Mouse (Mus musculus): ENCODE measurements at regions not wholly inside any gene's neighbourhood (a gene's known extent, or its start where the extent isn't known, plus 50 kb on each side); places are given as distances from the start of the nearest gene placed in this dataset.
"Not testable (repeated sequence)": the region's sequence is repeated elsewhere in the genome, so short reads cannot be mapped to it uniquely, and the experiment has no call there.

DNA sequence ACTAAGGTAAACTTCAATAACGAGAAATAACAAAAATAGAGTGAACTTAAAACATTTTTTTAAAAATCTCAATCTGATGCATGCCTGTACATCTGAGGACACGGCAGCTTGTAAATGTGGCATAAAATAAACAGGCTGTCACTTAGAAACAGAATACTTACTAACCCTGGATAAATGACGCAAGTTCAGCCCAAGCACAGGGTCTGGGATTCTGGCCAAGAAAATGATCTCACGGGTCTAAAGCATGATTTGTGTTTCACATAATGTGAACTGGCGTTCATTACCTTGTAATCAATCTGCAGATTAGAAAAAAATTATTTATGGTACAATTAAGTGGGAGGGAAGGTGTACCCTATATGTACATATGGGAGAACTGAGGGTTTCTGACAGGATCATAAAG is 512.1 kb upstream of the Vrk2 start:
- peak; percentile 22 for DNase-seq

DNA sequence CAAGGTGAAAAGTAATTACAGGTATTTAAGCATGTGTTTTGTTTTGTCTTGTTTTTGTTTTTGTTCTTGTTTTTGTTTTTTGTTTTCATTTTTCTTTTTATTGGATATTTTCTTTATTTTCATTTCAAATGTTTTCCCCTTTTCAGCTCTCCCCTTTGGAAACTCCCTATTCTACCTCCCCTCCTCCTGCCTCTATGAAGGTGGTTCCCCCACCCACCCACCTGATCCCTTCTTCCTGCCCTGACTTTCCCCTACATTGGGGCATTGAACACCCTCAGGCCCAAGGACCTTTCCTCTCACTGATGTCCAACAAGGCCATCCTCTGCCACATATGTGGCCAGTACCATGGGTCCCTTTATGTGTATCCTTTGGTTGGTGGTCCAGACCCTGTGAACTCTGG is 509.1 kb upstream of the Vrk2 start:
- no peak for DNase-seq

DNA sequence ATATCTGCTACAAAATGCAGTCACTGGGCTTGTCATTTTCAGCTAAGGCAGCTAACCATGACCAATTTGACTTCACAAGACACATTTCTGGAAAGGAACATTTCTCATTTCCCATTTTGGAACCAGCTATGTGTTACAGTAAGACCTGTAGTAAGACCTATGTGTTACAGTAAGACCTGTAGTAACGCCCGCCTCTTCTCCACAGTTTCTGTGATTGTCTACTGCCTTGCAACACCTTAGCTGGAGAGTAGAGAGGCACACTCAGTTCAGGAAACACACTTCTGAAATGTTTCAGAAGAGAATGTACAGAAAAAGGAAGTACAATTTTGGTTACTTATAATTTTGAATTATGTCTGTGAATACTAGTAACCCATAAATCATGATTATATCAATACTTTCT is 508.2 kb upstream of the Vrk2 start:
- no peak for DNase-seq

DNA sequence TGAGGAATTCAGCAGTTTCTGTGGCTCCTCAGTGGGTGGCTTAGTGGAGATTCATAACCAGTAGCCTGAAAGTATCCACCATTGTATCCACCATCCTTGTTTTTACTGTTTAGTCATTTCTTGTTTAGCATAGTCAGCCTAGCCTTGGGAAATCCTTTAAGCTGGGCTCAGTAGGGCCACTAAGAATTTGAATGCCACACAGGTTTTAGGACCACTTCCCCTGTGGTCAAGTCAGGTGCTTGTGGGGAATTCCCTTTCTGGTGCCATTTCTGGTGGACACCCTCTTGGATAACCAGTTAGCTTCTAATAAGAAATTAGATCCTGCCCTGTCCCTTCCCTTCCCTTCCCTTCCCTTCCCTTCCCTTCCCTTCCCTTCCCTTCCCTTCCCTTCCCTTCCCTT is 502.8 kb upstream of the Vrk2 start:
- DNase-seq = no peak

DNA sequence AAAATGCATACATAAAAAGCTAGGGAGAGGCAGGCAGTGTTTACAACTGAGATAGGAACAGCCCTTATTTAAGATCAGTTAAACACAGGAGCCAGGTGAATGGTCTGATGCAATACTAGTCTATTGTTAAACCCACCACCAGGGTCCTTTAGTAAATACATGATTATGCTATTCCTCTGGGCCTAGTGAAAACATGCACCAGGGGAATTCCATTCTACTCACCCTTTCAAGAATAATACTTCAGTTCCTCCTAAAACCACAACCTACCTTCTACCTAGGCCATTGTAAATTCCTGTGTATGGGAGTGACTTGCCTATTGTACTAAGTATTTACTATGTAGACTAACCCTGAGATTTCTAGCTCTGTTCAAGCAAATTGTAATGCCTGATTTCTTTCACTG is 501.7 kb upstream of the Vrk2 start:
- DNase-seq = not testable (repeated sequence)

DNA sequence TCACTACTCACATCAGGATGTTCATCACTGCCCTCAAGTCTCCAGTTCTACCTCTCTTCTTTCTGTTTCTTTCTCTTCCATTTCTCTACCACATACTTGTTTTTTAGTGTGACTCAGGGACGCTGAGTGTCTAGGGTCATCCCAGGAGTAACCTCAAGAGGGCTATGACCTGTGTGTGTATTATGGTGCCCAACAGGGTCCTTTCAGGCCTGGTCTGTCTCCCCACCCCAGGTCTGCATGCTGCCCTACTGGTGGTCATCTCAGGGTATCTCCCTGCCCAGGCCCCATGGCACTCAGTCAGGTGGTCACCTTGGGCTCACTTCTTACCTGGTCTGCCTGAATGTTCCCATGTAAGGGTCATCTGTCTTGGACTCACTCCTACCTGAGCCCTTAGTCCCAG is 492.7 kb upstream of the Vrk2 start:
- DNase-seq = no peak

DNA sequence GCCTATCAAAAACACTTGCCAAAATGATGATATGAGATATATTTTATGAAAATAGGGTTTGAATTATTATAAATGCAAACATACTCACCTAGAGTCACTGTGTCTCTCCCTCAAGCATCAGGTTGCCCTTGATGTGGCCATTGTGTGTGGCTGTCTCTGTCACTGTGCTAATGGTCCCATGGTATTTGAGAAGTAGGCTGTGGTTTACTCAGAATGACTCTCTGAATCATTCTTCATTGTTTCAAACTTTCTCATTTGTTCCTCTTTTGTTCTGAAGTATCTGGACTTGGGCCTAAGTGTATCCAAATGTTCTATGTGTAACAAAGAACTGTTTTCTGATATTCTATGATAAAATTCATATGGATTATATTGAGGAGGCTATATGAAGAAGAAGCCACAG is 487.4 kb upstream of the Vrk2 start:
- no peak for DNase-seq

DNA sequence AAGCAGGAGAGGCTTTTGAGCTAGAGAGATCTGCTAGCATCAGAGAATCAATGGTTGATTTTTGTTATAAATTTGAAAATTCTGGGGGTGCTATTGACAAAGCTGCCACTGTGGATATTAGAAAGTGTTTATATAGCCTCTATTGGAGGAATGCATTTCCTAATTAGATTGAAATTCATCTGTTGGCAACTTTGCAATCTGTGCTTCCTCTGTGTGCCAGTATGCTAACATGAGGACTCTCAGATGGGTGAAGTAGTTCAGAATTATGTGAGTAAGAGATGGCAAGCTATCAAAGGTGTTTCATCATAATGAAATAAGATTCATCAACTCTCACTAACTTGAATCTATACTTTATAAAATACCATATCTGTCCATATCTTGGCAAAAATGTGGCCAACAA is 476.6 kb upstream of the Vrk2 start:
- no peak for DNase-seq

DNA sequence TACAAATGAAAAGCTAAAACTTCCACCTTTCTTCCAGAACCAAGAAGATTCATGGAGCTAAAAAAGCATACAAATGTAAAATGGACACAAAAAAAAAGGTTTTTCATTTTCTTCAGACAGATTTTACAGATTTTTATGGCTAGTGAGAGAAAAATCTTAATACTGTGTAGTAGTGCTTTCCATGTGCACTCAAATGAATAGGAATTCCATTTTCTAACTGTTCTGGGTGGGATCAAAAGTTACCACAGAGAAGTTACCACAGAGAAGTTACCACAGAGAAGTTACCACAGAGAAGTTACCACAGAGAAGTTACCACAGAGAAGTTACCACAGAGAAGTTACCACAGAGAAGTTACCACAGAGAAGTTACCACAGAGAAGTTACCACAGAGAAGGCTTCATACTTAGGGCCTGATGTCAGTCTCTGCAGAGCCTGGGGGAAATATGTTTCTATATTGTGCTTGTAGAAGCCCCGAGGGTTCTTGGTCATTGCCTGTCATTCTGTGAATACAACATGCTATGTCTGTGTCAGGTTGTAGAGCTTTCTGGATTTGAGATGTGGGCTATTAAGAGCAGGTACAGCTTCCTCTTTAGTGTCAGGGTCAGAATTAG is 433.5 kb upstream of the Vrk2 start:
- DNase-seq = no peak

DNA sequence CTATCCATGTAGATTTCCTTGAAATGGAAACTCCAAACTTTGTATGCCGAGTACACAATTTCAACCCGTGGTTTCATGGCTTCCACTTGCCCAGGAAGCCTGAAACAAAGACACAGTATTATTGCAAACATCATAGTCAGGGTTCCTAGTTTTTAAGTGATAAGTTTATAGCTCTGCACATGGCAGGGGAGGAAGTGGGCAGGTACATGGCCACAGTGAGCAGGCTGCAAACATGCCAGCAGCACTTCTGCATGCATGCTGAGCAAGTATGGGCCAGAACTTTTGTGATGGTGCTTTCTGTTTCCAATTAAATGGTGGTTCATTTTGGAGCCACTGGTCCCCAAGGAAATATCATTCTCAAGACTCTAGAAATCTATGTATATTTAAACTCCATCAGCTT is 431.7 kb upstream of the Vrk2 start:
- DNase-seq = no peak

DNA sequence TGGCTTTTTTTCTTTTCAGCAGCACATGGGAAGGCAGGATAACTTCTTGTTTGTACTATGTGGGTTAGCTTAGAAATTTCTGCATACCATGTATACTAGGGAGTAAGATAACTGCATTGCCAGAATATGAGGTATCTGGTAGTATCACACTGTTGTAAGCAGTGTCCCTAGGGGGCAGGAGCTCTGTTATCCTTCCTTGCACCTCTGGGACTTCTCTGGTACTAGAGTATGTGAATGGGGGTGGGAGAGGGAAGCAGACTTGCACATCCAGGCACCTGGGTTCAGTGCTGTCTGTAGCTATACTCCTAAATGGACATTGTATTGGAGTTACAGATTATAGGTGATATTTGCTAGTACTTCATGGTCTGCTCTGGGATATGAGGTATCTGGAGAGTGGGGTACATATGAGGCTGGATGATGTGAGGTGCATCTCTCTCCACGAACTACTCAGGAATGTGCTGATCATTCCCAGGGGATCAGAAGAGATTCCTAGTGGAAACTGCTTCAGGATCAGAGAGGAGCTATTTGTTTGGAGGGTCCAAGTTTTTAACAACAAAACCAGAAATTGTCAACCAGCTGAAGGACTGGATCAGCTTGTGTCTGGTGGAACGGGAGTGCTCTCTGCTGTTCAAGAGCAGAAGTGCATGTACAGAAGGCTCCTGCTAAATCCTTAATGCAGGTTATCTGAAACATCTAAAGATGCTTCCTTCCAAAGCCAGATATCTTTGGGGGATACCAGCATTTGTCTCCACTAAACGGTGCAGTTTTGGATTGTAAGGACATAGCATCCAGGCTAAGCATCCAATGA is 402.7 kb upstream of the Vrk2 start:
- peak; percentile 3 for DNase-seq

DNA sequence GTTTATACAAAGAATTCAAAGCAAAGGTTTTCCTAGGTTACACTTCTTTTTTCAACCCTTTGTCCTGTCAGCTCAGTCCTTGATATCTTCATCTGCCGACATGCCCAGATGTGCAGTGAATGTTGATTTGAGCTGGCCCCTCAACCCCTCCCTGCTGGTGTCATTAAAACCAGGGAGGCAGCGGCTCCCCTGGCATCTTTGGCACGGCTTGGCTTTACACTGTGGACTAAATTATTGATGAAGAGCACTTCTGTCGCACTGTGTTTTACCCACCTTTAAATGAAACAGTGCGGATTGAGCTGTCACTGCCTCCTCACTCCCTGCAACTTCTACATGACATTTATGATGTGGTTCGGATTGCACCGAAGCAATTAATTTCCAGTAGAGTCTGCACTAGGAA is 387.4 kb upstream of the Vrk2 start:
- no peak for DNase-seq

DNA sequence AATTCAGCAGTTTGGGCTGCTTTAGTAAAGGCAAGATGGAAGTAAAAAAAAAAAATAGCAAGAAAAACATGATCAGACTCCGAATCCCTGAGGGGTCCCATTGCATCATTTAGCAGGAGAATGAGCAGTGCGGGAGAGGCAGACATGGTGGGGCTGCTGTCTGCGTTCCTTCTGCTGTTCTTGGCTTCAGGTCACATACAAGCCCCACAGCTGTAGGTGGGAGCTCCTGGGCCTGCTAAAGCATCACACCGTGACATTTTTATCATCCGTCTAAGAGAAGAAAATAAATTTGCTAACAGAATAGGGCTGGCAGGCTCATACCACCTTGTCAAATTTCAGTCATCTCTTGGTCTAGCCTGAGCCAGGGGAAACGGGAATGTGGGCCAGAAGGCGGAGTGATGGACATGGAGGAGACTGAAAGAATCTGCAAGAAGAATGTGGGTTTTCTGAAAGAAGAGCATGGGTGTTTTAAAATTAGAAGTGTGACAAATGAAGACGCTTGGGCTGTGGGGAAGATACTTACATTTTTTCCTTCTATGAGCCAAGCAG is 378.8 kb upstream of the Vrk2 start:
- DNase-seq = no peak

DNA sequence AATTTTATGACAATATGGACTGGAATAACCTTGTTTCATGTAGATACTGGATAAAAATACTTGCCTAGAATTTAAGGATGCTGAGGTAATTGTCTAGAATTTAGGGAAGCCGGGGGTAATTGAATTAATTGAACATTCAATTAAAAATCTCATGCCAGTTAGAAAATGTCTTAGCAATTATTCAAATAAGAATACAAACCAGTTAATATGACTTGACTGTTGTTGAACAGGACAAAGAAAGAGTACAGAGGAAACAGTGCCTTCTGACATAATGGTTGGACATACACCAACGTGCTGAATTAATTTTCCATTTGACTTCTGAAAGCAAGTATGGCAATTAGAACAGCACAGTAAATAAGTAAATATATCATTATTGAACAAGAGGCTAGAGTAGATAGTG is 377.4 kb upstream of the Vrk2 start:
- DNase-seq = no peak

DNA sequence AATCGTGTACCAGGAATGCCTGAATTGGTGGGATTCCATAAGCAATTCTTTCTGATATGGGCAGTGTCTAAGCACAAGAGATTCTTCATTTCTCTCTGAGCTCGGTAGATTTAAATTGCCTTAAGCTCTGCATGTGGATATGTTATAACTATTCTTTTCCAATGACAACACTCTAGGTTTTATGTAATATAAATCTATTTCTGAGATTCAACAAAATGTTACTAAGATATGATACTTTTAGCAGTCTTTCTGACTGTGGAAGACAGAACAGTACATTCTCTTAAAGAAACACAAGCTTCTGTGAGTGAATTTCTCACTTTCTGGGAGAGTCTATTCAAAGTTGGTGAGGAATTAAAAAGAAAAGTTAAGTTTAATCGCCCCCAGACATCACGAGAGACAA is 373.6 kb upstream of the Vrk2 start:
- no peak for DNase-seq

DNA sequence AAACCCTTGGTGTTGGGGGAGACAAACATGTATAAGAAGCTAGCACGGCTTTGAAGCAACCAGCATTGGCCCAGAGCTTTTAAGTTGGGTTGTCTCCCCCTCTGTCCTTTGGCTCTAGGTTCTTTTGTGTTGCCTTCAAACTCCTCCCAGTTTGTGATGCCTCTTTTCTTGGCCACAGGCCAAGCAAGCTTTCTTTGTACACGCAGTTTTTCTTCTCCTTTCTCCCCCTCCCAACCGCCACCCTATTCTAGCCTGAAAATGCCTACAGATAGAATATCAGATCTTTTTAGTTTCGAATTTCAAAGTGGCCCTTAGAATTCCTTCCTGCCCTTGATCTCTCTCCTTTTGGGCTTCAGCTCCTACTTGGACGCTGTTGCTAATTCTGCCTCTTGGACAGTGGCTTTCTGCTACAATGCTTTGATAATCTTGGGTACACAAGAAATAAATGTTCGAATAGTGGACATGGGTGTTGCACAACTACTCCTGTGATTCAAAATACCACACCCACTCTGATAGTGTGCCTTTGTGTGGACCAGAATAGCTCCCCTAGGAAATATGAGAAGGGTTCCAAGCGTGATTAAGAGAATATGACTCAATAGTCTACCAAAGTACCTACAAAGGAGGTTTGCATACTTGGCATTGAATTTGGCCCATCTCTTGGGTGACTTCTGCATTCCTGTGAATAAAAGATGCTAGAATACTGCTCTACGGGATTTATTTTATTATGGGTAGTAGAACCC is 369.3 kb upstream of the Vrk2 start:
- DNase-seq = peak; percentile 12

DNA sequence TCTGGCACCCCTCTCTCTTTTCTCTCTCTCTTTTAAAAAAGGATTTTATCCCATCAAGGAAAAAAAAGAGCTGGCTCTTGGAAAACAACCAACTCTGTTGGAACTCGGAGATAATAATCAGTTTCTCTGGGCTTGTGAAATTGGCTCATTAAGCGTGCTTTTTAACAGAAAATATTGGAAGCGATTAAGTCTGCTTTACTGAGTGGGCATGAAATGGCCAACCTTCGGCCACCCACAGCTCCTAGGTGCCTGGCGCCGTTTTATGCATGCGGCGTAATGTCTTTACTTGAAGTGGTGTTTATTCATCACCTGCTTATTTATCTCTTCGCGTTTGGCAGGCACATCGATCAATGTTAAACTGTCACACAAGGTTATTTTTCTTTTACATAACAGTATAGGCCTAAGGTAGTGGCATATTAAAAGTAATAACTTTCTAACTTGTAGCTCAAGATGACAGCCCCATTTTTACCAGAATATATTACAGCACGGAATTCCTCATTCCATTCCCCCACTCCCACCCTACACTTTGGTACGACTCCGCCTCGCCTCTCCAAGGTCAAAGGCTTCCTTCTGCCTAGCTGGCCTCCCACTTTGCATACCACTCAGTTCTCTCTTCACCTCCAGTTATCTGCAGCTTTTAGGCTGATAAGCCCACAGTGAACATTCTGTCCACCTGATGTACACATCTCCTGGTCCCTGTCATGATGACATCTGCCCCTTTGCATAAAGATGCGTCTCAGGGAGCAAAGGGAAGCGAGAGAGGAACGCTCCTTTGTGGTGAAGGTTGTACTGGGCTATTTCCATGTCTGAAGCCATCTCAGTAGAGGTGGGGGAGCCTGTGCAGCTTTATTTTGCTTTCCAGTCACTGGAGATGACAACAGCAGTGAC is 368.5 kb upstream of the Vrk2 start:
- DNase-seq = no peak

DNA sequence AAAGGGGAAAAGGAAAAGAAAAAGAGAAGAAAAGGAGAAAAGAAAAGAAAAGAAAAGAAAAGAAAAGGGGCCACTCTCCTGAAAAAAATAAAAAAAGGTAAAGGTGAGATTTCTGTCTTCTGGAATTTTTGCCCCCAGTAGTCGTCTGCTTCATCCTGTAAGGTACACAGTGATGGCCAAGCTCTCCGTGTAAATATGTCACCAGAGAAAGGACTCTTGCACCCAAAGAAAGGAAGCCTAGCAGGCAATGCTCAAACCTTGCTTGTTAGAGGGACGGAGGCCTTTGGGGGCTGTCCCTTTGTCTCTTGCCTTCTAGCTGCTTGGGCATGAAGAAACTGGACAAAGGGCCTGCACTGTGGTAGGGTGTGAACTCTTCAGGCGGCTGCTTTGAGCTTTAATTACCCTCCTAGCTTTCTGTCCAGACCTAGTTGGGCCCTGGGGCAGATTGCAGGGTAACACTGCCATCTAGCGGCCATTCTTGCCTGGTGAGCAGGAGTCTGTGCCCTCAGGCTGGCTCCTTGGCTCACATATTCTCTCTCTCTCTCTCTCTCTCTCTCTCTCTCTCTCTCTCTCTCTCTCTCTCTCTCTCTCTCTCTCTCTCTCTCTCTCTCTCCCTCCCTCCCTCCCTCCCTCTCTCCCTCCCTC is 367.7 kb upstream of the Vrk2 start:
- peak; percentile 92 for DNase-seq

DNA sequence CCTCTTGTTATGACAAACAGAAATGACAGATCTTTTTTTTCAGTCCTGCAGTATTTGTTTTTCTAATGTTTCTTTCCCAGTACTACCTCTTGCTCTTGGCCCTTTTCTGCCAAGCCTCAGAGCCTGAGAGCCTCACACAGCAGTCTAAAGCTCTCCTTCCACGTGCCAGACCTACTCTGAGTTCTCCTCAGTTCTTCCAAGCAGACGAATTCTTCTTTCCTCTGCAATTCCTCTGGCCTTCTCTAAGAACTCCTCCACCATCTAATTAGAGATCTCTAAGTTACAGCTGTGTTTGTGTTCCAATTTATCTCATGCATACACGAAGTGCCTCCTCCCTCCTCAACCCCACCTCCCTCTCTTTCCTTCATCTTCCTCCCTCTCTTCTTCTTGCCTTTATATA is 362.4 kb upstream of the Vrk2 start:
- no peak for DNase-seq

DNA sequence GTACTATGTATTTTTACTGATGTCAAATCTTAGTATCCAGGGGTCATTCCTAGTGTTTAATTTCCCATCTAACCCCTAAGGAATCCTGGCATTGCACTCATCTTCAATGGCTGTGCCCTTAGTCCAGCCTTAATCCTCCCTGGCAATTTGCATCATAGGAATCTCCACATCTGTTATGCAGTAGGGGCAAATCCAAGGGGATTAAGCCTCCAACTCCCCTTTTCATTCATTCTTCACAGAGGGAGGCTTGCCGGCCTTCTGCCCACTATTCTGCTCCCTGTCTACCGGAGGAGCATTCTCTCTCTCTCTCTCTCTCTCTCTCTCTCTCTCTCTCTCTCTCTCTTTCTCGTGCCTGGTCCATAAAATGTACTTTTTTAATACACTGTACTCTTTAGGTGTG is 338.0 kb upstream of the Vrk2 start:
- DNase-seq = no peak

DNA sequence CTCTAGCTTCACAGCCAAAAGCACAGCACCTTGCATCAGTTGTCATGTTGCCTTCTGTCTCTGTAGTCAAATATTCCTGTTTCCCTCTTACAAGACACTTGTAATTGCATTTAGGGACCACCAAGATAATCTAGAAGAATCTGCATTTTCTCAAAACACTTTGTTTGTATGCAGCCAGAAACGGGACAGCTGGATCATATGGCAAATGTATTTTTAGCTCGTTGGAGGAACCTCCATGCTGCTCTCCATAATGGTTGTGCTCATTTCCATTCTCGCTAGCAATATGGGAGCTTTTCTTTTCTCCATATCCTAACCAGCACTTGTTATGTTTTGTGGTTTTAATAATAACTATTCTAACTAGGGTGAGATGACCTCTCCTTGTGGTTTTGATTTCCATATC is 313.3 kb upstream of the Vrk2 start:
- DNase-seq = no peak

DNA sequence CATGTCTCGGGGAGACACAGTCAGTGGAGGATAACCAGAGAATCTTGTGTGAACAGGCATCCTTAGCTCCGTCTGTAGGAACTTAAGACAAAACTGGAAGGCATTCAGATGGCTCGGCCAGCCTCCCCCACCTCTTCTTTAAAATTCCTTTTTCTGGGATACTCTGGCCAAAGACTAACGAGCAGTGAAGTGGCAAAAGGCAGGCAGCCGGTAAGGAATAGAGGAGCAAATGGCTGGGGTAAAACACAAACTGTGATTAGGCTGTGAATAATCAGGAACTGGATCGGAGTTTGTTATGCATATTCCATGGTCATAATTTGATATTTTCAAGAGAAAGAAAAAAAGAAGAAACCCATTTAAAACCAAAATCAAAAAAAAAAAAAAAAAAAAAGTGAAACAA is 287.8 kb upstream of the Vrk2 start:
- no peak for DNase-seq

Data from adrenal gland, postnatal 10 days (tissue).